Mouse (Mus musculus) myocyte (in vitro differentiated cells): ENCODE results near the gene Bcar1.

Experiments used
- MAX ChIP-seq: IDR thresholded peaks from one replicate; pipeline ENCODE4 v1.6.1; 2011; ENCODE audit warnings: low read depth, mild to moderate bottlenecking, control low read depth
- MYOD1 ChIP-seq, 3 experiments: IDR thresholded peaks; one replicate each; pipeline ENCODE4 v1.6.1; 2011; ENCODE audit warnings: control low read depth in 2 of 3, low read depth in 2 of 3, mild to moderate bottlenecking in 2 of 3, moderate library complexity in 1 of 3; ENCODE audit not compliant: insufficient read length in 2 of 3, control insufficient read depth in 1 of 3
- POLR2A ChIP-seq: IDR thresholded peaks from one replicate; pipeline ENCODE4 v1.6.1; 2011; ENCODE audit warnings: low read depth, mild to moderate bottlenecking, control low read depth, moderate library complexity; ENCODE audit not compliant: insufficient read length
- POLR2AphosphoS2 ChIP-seq: IDR thresholded peaks from one replicate; pipeline ENCODE4 v1.6.1; 2011; ENCODE audit warnings: low read depth, control low read depth; ENCODE audit not compliant: insufficient read length
- TCF3 ChIP-seq: IDR thresholded peaks from one replicate; pipeline ENCODE4 v1.6.1; 2011; ENCODE audit warnings: low read depth, control low read depth; ENCODE audit not compliant: insufficient read length

DNA sequence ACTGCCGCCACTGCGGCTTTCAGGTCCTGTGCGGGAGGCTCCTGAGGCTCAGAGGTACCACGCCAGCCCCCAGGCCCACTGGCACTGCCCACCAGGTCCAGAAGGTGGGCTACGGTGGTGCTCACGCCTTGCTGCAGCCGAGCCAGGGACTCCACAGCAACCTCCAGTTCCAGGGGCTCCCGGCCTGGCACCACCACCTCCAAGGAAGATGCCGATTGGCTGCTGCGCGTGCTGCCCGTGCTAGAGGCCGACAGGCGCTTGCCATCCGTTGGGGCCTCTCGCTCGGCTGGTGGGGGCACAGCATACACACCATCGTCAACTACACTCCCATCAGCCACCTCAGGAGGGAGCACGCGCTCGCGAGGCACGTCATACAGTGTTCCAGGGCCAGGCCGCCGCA is 29.8 kb downstream of the Bcar1 start:
- TF ChIP-seq MYOD1 (IDR thresholded peaks at IDR 0.05; ENCODE audit: control insufficient read depth in 1 of 3, insufficient read length in 2 of 3, low read depth in 2 of 3) = no peak
- peak; percentile 30 for TF ChIP-seq POLR2A
- TF ChIP-seq POLR2AphosphoS2 = peak; percentile 54
- no peak for TF ChIP-seq TCF3
- no peak for TF ChIP-seq MAX
